Mouse (Mus musculus) liver, adult 2 months (tissue): ENCODE measurements around the gene Prkce. TPM values are rescaled to one million over a fixed set of nuclear protein-coding genes. Genes with fewer than 3 reads are reported as not detected.

ENCODE experiments used
- DNase-seq: peaks from one replicate; pipeline ENCODE4 v3.0.0-alpha.2; 2011; ENCODE audit warnings: low read depth, low spot score; ENCODE audit errors: extremely low read depth
- H3K27ac ChIP-seq: fragments of 200-500 bp; replicated peaks from 2 replicates; pipeline ENCODE4 v1.5.1; 2012; ENCODE audit warnings: low read depth, mild to moderate bottlenecking, control low read depth, inconsistent platforms, low read length; ENCODE audit not compliant: insufficient read depth
- H3K27me3 ChIP-seq: fragments of 200-500 bp; 2 replicates; pipeline ENCODE4 v1.6.1; 2012; ENCODE audit warnings: mild to moderate bottlenecking, moderate library complexity, low read length, inconsistent platforms; ENCODE audit not compliant: control insufficient read depth, insufficient read depth
- H3K36me3 ChIP-seq: fragments of 200-500 bp; 2 replicates; pipeline ENCODE4 v1.6.1; 2012; ENCODE audit warnings: low read length, inconsistent platforms; ENCODE audit not compliant: control insufficient read depth, insufficient read depth
- H3K4me1 ChIP-seq: fragments of 200-500 bp; 2 replicates; pipeline ENCODE4 v1.6.1; 2011; ENCODE audit warnings: low read length; ENCODE audit not compliant: control insufficient read depth, insufficient read depth
- H3K4me3 ChIP-seq: fragments of 200-500 bp; 2 replicates; pipeline ENCODE4 v1.5.1; 2011; ENCODE audit warnings: low read depth, mild to moderate bottlenecking, control low read depth, low read length, moderate library complexity; ENCODE audit not compliant: insufficient read depth
- H3K79me2 ChIP-seq: fragments of 200-500 bp; 2 replicates; pipeline ENCODE4 v1.6.1; 2012; ENCODE audit warnings: inconsistent platforms, mild to moderate bottlenecking, low read length, moderate library complexity; ENCODE audit not compliant: control insufficient read depth, insufficient read depth
- H3K9ac ChIP-seq: fragments of 200-500 bp; 2 replicates; pipeline ENCODE4 v1.6.1; 2012; ENCODE audit warnings: low read depth, mild to moderate bottlenecking, control low read depth, inconsistent platforms, low read length
- CTCF ChIP-seq: fragments of 200-500 bp; IDR thresholded peaks from 2 replicates; pipeline ENCODE4 v1.5.1; 2011; ENCODE audit warnings: low read depth, low read length, control low read depth
- POLR2A ChIP-seq: fragments of 200-500 bp; IDR thresholded peaks from 2 replicates; pipeline ENCODE4 v1.6.1; 2011; ENCODE audit warnings: low read length, control low read depth; ENCODE audit not compliant: insufficient read depth; ENCODE audit errors: extremely low read depth
- WGBS: fragments of 180-500 bp; shearing (Covaris S2); methylation state at CpG from one replicate; pipeline ENCODE4 v1.1.7; 2018; 5-methylcytosine and 5-hydroxymethylcytosine counted together
- polyA plus RNA-seq: library from polyadenylated mRNA; depleted of rRNA; stranded (reverse); fragments of >200 nt; gene quantifications from 2 replicates; pipeline ENCODE4 v1.2.3, GENCODE M21; 2012
- total RNA-seq: library from RNA; depleted of rRNA; stranded (reverse); fragments of >200 nt; gene quantifications from 2 replicates; pipeline ENCODE4 v1.2.3, GENCODE M21; 2014

Gene Prkce
- total and polyA plus RNA-seq, 2 experiments: 2.0 to 6.4 TPM

DNA sequence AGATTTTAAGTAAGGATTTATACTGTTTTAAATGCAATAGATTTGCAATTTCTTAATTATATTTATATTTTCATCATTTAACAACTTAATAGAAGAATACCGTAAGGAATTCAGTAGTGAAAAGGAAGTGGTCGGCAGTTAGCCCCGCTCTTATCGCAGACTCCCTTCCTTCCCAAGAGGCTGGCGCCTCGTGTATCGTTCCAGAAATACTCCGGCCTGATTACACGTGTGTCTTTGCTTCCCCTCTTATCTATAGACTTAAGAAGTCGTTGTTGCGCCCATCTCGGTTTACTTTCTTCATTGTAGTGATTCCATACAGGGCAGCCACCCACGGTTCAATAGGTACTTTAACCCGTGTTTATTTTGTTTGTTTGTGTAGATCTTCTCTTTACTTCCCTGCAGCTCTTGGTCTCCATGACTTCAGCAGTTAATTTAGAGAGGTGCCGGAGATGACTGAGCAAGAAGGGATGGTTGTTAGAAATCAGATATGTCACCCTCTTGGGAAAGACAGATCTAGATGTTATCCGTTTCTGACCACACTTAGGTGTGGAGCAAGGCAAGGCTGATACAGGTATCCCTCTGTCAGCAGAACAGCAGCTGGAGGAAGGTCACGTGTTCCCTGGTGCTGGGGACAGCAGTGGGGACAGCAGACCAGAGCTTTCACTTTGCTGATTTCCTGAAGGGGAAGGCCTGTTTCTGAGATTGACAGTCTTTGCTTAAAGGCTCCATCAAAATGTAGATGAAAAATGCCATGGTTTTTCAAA, 40.7 kb downstream of the Prkce start:
- Histone ChIP-seq H3K79me2 (peaks cover 22% of the 10 kb centered on the region; the same call in 1 of the 2 replicates), H3K9ac (no peak overlapping the region)
- no peak for DNase-seq

GRCm38 (mm10) chr17:86208821-86209186, 41.2 kb downstream of the Prkce start:
- Histone ChIP-seq H3K27ac (no peak overlapping the region), H3K36me3 (no peaks in the 10 kb centered on the region), H3K9ac (no peak overlapping the region), H3K27me3 (no peaks in the 10 kb centered on the region), H3K4me1 (peaks cover 6% of the 10 kb centered on the region), H3K79me2 (peaks cover 19% of the 10 kb centered on the region; the same call in 1 of the 2 replicates), H3K4me3 (no peak overlapping the region)
- WGBS: 88% methylated on average over 5 of the region's 5 CpGs
- DNase-seq: no peak
- no peak for TF ChIP-seq CTCF
- TF ChIP-seq POLR2A: no peak

More for the DNA sequence above, 40.7 kb downstream of the Prkce start:
- Histone ChIP-seq H3K27ac (peak overlapping the region; percentile 31; the same call in 1 of the 2 replicates), H3K4me3 (no peak overlapping the region), H3K36me3 (no peaks in the 10 kb centered on the region), H3K27me3 (no peaks in the 10 kb centered on the region), H3K4me1 (peaks cover 12% of the 10 kb centered on the region)
- 57% methylated on average over 17 of the region's 17 CpGs for WGBS
- TF ChIP-seq CTCF: no peak
- no peak for TF ChIP-seq POLR2A

GRCm38 (mm10) chr17:86209680-86210251, 42.2 kb downstream of the Prkce start:
- peaks cover 13% of the 10 kb centered on the region; the same call in 1 of the 2 replicates for H3K79me2 ChIP-seq
- no peaks in the 10 kb centered on the region for H3K36me3 ChIP-seq
- H3K9ac ChIP-seq: no peak overlapping the region
- DNase-seq: no peak
- 91% methylated on average over 13 of the region's 13 CpGs for WGBS
- no peaks in the 10 kb centered on the region for H3K4me1 ChIP-seq
- no peak overlapping the region for H3K4me3 ChIP-seq
- no peak overlapping the region for H3K27ac ChIP-seq
- TF ChIP-seq POLR2A (no peak), CTCF (no peak)
- no peaks in the 10 kb centered on the region for H3K27me3 ChIP-seq

- TF ChIP-seq POLR2A (no peak), CTCF (no peak)
- Histone ChIP-seq H3K4me3 (no peak overlapping the region), H3K9ac (no peak overlapping the region), H3K79me2 (peaks cover 19% of the 10 kb centered on the region; the same call in 1 of the 2 replicates), H3K27me3 (no peaks in the 10 kb centered on the region), H3K4me1 (no peaks in the 10 kb centered on the region), H3K36me3 (no peaks in the 10 kb centered on the region), H3K27ac (no peak overlapping the region)
- 93% methylated on average over 3 of the region's 3 CpGs for WGBS
- DNase-seq: no peak
These were observed 44.6 kb downstream of the Prkce start for GRCm38 (mm10) chr17:86212204-86212603.

GRCm38 (mm10) chr17:86214285-86214684, 46.7 kb downstream of the Prkce start:
- H3K9ac ChIP-seq: no peak overlapping the region
- TF ChIP-seq POLR2A (no peak), CTCF (no peak)
- peaks cover 28% of the 10 kb centered on the region; the same call in 1 of the 2 replicates for H3K79me2 ChIP-seq
- no peak overlapping the region for H3K27ac ChIP-seq
- no peaks in the 10 kb centered on the region for H3K27me3 ChIP-seq
- DNase-seq: no peak
- no peaks in the 10 kb centered on the region for H3K4me1 ChIP-seq
- WGBS: 85% methylated on average over 9 of the region's 9 CpGs
- no peaks in the 10 kb centered on the region for H3K36me3 ChIP-seq
- no peak overlapping the region for H3K4me3 ChIP-seq

- no peak overlapping the region for H3K27ac ChIP-seq
- H3K79me2 ChIP-seq: peaks cover 26% of the 10 kb centered on the region; the same call in 1 of the 2 replicates
- H3K9ac ChIP-seq: no peak overlapping the region
- no peaks in the 10 kb centered on the region for H3K36me3 ChIP-seq
- H3K4me3 ChIP-seq: no peak overlapping the region
- DNase-seq: no peak
- TF ChIP-seq CTCF (no peak), POLR2A (no peak)
- no peaks in the 10 kb centered on the region for H3K4me1 ChIP-seq
- WGBS: 91% methylated on average over 14 of the region's 14 CpGs
- H3K27me3 ChIP-seq: no peaks in the 10 kb centered on the region
These were observed 47.2 kb downstream of the Prkce start for GRCm38 (mm10) chr17:86214741-86215140.
